Mouse (Mus musculus) embryonic facial prominence, embryonic 15.5 days (tissue): ENCODE data around the gene Tbc1d22a. TPM values are rescaled to one million over a fixed set of nuclear protein-coding genes. Genes with fewer than 3 reads are reported as not detected.

Experiments
- ATAC-seq: fragments of 200-750 bp; cut with Nextera tagmentation; 2 replicates; pipeline ENCODE4 v1.8.0; 2017; ENCODE audit warnings: low read depth, moderate TSS enrichment; ENCODE audit not compliant: insufficient number of reproducible peaks, low FRiP score, low TSS enrichment
- H3K27ac ChIP-seq: fragments of 300-500 bp; sonication (generic); replicated peaks from 2 replicates; pipeline ENCODE4 v1.5.1; 2015; ENCODE audit warnings: mild to moderate bottlenecking, inconsistent platforms
- H3K27me3 ChIP-seq: fragments of 300-500 bp; sonication (generic); 2 replicates; pipeline ENCODE4 v1.6.1; 2015; ENCODE audit warnings: inconsistent platforms
- H3K36me3 ChIP-seq: fragments of 300-500 bp; sonication (generic); 2 replicates; pipeline ENCODE4 v1.6.1; 2015; ENCODE audit warnings: mild to moderate bottlenecking, inconsistent platforms
- H3K4me1 ChIP-seq: fragments of 300-500 bp; sonication (generic); 2 replicates; pipeline ENCODE4 v1.6.1; 2015; ENCODE audit warnings: inconsistent platforms
- H3K4me2 ChIP-seq: fragments of 300-500 bp; sonication (generic); replicated peaks from 2 replicates; pipeline ENCODE4 v1.6.1; 2015; ENCODE audit warnings: mild to moderate bottlenecking, inconsistent platforms
- H3K4me3 ChIP-seq: fragments of 300-500 bp; sonication (generic); replicated peaks from 2 replicates; pipeline ENCODE4 v1.5.1; 2015; ENCODE audit warnings: mild to moderate bottlenecking, inconsistent platforms
- H3K9ac ChIP-seq: fragments of 300-500 bp; sonication (generic); 2 replicates; pipeline ENCODE4 v1.6.1; 2015; ENCODE audit warnings: inconsistent platforms
- H3K9me3 ChIP-seq: fragments of 300-500 bp; sonication (generic); replicated peaks from 2 replicates; pipeline ENCODE4 v1.6.1; 2016; ENCODE audit warnings: inconsistent platforms
- WGBS: fragments of 180-500 bp; shearing (Covaris S2); methylation state at CpG from one replicate; pipeline ENCODE4 v1.1.7; 2015; 5-methylcytosine and 5-hydroxymethylcytosine counted together
- polyA plus RNA-seq: library from polyadenylated mRNA; unstranded; fragments of >200 nt; fragmentation: Nextera tagmentation; extraction: Ambion mirVana; gene quantifications from 2 replicates; pipeline ENCODE4 v1.2.1, GENCODE M21; 2015

Gene Tbc1d22a
- polyA plus RNA-seq, 1 experiment from 2014 or later: 12.4 TPM

GRCm38 (mm10) chr15:86182646-86183045 is 31.6 kb upstream of the Tbc1d22a start:
- Histone ChIP-seq H3K9ac (no peak overlapping the region), H3K4me3 (no peak overlapping the region), H3K9me3 (no peaks in the 10 kb centered on the region), H3K4me2 (no peak overlapping the region), H3K27me3 (no peaks in the 10 kb centered on the region), H3K36me3 (no peaks in the 10 kb centered on the region), H3K4me1 (peaks cover 32% of the 10 kb centered on the region), H3K27ac (no peak overlapping the region)
- no peak for ATAC-seq
- WGBS: 58% methylated on average over 13 of the region's 13 CpGs

- Histone ChIP-seq H3K27ac (no peak overlapping the region), H3K4me1 (peaks cover 37% of the 10 kb centered on the region), H3K4me2 (no peak overlapping the region), H3K9me3 (no peaks in the 10 kb centered on the region), H3K9ac (no peak overlapping the region), H3K4me3 (no peak overlapping the region), H3K36me3 (no peaks in the 10 kb centered on the region), H3K27me3 (no peaks in the 10 kb centered on the region)
- no peak for ATAC-seq
- WGBS: 92% methylated on average over 8 of the region's 8 CpGs
Observed at GRCm38 (mm10) chr15:86183484-86183883, 30.8 kb upstream of the Tbc1d22a start.

- no peaks in the 10 kb centered on the region for H3K27me3 ChIP-seq
- H3K4me2 ChIP-seq: peak overlapping the region; percentile 86
- 75% methylated on average over 5 of the region's 5 CpGs for WGBS
- ATAC-seq: no peak
- H3K4me1 ChIP-seq: peaks cover 43% of the 10 kb centered on the region
- H3K9me3 ChIP-seq: no peaks in the 10 kb centered on the region
- peak overlapping the region; percentile 90 for H3K4me3 ChIP-seq
- H3K27ac ChIP-seq: no peak overlapping the region
- no peaks in the 10 kb centered on the region for H3K36me3 ChIP-seq
- no peak overlapping the region for H3K9ac ChIP-seq
Observed at GRCm38 (mm10) chr15:86184071-86184470, 30.2 kb upstream of the Tbc1d22a start.

DNA sequence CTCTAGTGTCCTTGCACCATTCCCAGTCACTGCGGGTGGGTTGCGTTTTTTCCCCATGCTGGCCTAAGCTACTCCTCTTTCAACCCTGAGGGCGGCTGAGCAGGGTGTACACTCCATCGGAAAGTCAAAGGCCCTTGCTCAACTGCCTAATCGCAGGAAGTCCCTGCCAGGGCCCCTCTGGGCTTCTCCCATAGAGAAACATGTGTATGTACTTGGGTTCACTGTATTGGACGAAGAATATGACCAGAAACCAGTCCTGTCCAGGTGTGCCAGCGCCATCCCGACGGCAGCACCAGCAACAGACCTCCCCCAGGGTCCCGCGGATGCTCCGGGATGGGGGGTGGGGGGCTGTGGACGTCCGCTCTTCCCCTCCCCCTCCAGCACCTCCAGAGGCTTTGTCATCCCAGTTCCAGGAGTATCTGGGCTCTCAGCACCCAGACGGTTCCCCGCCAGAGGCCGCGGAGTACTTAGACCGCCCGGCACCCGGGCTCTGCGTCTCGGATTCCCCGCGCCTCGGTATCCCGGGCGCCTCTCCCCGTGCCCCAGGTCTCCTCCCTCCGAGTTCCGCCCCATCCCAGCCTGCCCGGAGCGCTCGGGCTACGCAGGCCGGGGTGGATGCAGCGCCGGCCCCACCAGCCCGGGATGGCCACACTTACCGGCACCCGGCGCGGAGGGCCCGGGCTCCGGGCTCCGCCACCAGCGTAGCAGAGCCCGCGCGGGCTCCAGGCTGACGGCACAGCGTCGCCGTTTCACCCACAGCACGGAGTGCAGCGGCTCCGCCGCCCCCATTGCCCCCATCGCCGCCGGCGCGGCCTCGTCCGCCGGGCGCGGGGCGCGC is 29.2 kb upstream of the Tbc1d22a start:
- Histone ChIP-seq H3K4me1 (peaks cover 46% of the 10 kb centered on the region), H3K27me3 (no peaks in the 10 kb centered on the region), H3K9me3 (no peaks in the 10 kb centered on the region), H3K36me3 (no peaks in the 10 kb centered on the region), H3K4me3 (peak overlapping the region; percentile 90), H3K9ac (peak overlapping the region; percentile 95), H3K4me2 (peak overlapping the region; percentile 86), H3K27ac (peak overlapping the region; percentile 89)
- under 1% methylated on average over 70 of the region's 70 CpGs for WGBS
- peak; percentile 27; the same call in 1 of the 2 replicates for ATAC-seq

DNA sequence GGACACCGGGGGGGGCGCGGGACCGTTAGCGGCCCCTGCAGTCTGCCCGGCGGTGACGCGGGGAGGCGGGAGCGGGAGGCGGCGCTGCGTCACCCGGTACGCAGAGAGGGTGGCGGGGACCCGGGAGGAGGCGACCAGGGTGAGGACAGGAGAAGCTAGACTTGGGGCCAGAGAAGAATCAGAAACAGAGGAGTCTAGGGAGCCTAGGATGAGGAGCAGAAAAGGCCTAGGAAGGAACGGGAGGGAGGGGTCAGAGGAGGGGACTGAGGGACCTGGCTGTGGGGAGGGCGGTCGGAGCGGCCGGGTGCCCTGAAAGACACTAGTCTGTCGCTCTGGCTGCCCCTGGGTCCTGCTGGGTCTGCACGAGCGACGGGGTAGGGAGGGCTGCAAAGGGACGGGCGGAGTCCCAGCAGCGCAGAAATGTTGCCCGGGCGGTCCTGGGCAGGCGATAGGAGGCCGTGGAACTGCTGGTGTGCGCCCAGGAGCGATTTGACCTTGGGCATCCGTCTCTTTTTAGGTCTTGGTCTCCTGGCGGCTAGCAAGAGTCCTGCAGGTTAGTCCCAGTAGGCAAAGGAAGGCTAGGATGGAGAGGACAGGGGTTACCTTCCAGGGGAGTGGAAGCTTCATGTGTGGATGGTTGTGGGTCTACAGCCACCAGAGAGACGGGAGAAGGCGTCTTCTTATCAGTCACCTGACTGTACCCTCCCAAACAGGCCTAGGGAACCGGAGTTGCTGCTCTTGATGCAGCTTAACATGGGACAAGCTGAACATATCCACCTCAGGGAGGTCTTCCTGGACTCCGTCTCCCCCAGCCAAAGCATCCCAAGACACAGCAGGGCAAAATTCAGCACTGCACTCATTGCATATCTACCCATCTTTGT is 28.3 kb upstream of the Tbc1d22a start, which contains the start of gene Cerk:
Gene Cerk (minus strand): TSS at position 453 of the 881 bp plus-strand sequence.
- 3% methylated on average over 43 of the region's 43 CpGs for WGBS
- peaks cover 46% of the 10 kb centered on the region for H3K4me1 ChIP-seq
- ATAC-seq: peak; percentile 53; the same call in 1 of the 2 replicates
- H3K4me3 ChIP-seq: peak within 1 kb of the TSS; percentile 90
- peak within 1 kb of the TSS; percentile 95 for H3K9ac ChIP-seq
- H3K9me3 ChIP-seq: no peaks in the 10 kb centered on the region
- no peaks in the 10 kb centered on the region for H3K36me3 ChIP-seq
- H3K4me2 ChIP-seq: peak within 1 kb of the TSS; percentile 86
- H3K27me3 ChIP-seq: no peaks in the 10 kb centered on the region
- H3K27ac ChIP-seq: peak within 1 kb of the TSS; percentile 89

DNA sequence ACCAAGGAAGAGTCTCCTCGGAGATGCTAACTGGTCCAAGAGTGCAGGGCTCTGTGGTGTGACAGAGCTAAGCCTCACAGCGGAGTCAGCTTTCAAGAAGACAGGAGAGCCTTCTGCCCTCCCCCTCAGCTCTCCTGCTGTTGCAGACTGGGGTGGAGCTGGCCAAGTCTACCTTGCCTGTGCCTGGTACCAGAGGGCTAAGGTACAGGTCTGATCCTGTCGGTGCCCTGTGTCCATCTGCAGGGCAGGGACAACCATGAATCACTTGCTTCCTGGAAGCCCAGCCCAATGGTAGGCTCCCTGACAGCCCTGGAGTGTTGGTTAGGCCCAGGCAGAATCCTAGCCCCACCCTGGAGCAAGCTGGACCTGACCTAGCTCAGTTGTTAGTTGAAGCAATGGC is 27.6 kb upstream of the Tbc1d22a start:
- Histone ChIP-seq H3K4me1 (peaks cover 46% of the 10 kb centered on the region), H3K4me2 (peak overlapping the region; percentile 86; the same call in 1 of the 2 replicates), H3K4me3 (no peak overlapping the region), H3K36me3 (no peaks in the 10 kb centered on the region), H3K27ac (no peak overlapping the region; the same call in 1 of the 2 replicates), H3K27me3 (no peaks in the 10 kb centered on the region), H3K9ac (no peak overlapping the region), H3K9me3 (no peaks in the 10 kb centered on the region)
- 50% methylated on average over 3 of the region's 3 CpGs for WGBS
- no peak for ATAC-seq

GRCm38 (mm10) chr15:86188186-86188585 is 26.1 kb upstream of the Tbc1d22a start:
- Histone ChIP-seq H3K27ac (no peak overlapping the region), H3K9me3 (no peaks in the 10 kb centered on the region), H3K27me3 (no peaks in the 10 kb centered on the region), H3K4me1 (peaks cover 39% of the 10 kb centered on the region), H3K4me3 (no peak overlapping the region), H3K9ac (no peak overlapping the region), H3K36me3 (no peaks in the 10 kb centered on the region), H3K4me2 (no peak overlapping the region)
- 55% methylated on average over 5 of the region's 5 CpGs for WGBS
- ATAC-seq: no peak

- peaks cover 34% of the 10 kb centered on the region for H3K4me1 ChIP-seq
- no peak for ATAC-seq
- no peak overlapping the region for H3K4me2 ChIP-seq
- no peaks in the 10 kb centered on the region for H3K9me3 ChIP-seq
- H3K9ac ChIP-seq: no peak overlapping the region
- 25% methylated on average over 10 of the region's 10 CpGs for WGBS
- peak overlapping the region; percentile 14; the same call in 1 of the 2 replicates for H3K27ac ChIP-seq
- no peaks in the 10 kb centered on the region for H3K27me3 ChIP-seq
- no peaks in the 10 kb centered on the region for H3K36me3 ChIP-seq
- H3K4me3 ChIP-seq: no peak overlapping the region
Observed at GRCm38 (mm10) chr15:86188746-86189470, 25.4 kb upstream of the Tbc1d22a start.

DNA sequence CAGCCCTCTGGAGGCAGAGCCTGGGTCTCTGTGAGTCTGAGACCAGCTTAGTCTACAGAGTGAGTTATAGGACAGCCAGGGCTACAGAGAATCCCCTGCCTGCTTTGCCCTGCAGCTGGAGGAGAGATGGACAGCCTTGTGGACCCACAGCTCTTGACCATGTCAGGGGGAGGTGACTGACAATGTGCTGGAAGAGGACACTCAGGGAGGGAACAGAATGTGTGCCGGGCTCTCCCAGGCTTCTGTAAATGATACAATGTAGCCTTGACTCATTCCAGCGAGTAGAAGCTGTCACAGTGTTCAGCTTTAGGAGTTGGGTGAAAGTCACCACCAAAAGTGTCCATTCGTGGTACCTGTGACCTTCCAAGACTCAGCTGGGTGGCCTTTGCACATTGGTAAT is 23.9 kb upstream of the Tbc1d22a start:
- Histone ChIP-seq H3K36me3 (no peaks in the 10 kb centered on the region), H3K9ac (no peak overlapping the region), H3K4me3 (no peak overlapping the region), H3K4me1 (peaks cover 23% of the 10 kb centered on the region), H3K4me2 (no peak overlapping the region), H3K27me3 (no peaks in the 10 kb centered on the region), H3K9me3 (no peaks in the 10 kb centered on the region), H3K27ac (no peak overlapping the region)
- 76% methylated on average over 3 of the region's 3 CpGs for WGBS
- ATAC-seq: no peak

DNA sequence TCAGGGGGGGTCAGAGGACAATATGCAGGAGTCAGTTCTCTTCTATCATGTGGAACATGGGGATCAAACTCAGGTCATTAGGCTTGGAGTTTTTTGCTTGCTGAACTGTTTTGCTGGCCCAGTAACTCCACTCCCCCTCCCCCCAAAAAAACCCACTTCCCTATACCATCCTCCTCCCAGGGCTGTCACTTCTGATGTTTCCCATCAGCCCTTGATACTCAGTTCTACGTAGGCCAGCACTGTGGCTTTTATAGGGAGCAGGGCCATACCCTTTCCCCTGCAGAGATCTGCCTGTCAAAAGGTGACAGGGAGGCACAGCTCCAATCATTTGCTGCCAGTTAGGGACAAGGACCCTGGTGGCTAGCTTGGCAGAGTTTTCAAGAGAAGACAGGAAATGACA is 22.8 kb upstream of the Tbc1d22a start:
- Histone ChIP-seq H3K9me3 (no peaks in the 10 kb centered on the region), H3K36me3 (no peaks in the 10 kb centered on the region), H3K9ac (no peak overlapping the region), H3K27ac (no peak overlapping the region), H3K27me3 (no peaks in the 10 kb centered on the region), H3K4me3 (no peak overlapping the region), H3K4me2 (no peak overlapping the region), H3K4me1 (peaks cover 17% of the 10 kb centered on the region)
- no peak for ATAC-seq
- WGBS: 41% methylated on average over 1 of the region's 1 CpGs

GRCm38 (mm10) chr15:86191933-86192332 is 22.3 kb upstream of the Tbc1d22a start:
- no peak overlapping the region for H3K4me3 ChIP-seq
- 51% methylated on average over 3 of the region's 3 CpGs for WGBS
- no peaks in the 10 kb centered on the region for H3K36me3 ChIP-seq
- H3K4me2 ChIP-seq: no peak overlapping the region
- H3K9me3 ChIP-seq: no peaks in the 10 kb centered on the region
- H3K27ac ChIP-seq: no peak overlapping the region
- H3K4me1 ChIP-seq: peaks cover 14% of the 10 kb centered on the region
- no peak overlapping the region for H3K9ac ChIP-seq
- H3K27me3 ChIP-seq: no peaks in the 10 kb centered on the region
- ATAC-seq: no peak
